Comparison of ENCODE assay signal across 9 mouse cellular contexts in genomic region chr11:59483212-59483611, GRCm38 (mm10). TPM values are rescaled to one million over a fixed set of nuclear protein-coding genes. Genes with fewer than 3 reads are reported as not detected.
DNase-seq lines count a peak whose midpoint lies in the region; ATAC-seq lines count a peak whose summit lies in the region.
"Had no signal": no experiment of that assay in that cellular context is flagged by ENCODE, and none has a peak within 500 bp of the region (broad histone marks: within the 10 kb centered on the region; RNA-seq: fewer than 3 reads in every experiment).

No protein-coding gene starts in this region.

- H3K4me3 ChIP-seq in limb, embryonic 10.5 days: no peak overlapping the region

- no peak for ATAC-seq in CD4-positive, CD25-positive, alpha-beta regulatory T cell, adult 4 months

- H3K9me3 ChIP-seq in limb, embryonic 10.5 days (replicated peaks): no peaks in the 10 kb centered on the region

- 11% methylated on average over 2 of the region's 2 CpGs for WGBS in limb, embryonic 10.5 days

- no peak overlapping the region for H3K27ac ChIP-seq in limb, embryonic 10.5 days
- H3K27ac ChIP-seq: macrophage had no signal

- peak; percentile 72 for DNase-seq in CD4-positive, CD25-positive, alpha-beta regulatory T cell, adult 2 months (ENCODE audit: low read depth, low spot score)
- DNase-seq in layer of hippocampus, adult 11-12 months (ENCODE audit: low spot score): peak; percentile 61
- no peak for DNase-seq in layer of hippocampus, adult 9-11 months
- peak; percentile 62 for DNase-seq in R1 (ENCODE audit: low read depth, low spot score)
- peak; percentile 57 for DNase-seq in embryo, embryonic 9.5 days (ENCODE audit: extremely low spot score)
- DNase-seq in limb, embryonic 10.5 days (ENCODE audit: low spot score): peak; percentile 54
- peak; percentile 50 for DNase-seq in thymus, postnatal 0 days (ENCODE audit: low spot score)

- no peaks in the 10 kb centered on the region for H3K4me1 ChIP-seq in limb, embryonic 10.5 days

- no peaks in the 10 kb centered on the region for H3K27me3 ChIP-seq in limb, embryonic 10.5 days (ENCODE audit: low read depth, poor library complexity, severe bottlenecking)

- peaks cover 37% of the 10 kb centered on the region for H3K36me3 ChIP-seq in limb, embryonic 10.5 days

RNA-seq across cellular contexts. Expression of gene Zfp867, which starts 10.9 kb away (rescaled TPM):
- 1 to 10 TPM; 6.0 to 6.9 TPM for polyA plus RNA-seq in CD4-positive, CD25-positive, alpha-beta regulatory T cell, adult 4 months (2017; shearing (Covaris generic))
- 5.7 and 7.9 TPM in 2 replicates for polyA plus RNA-seq in limb, embryonic 10.5 days (2016; fragmentation: Nextera tagmentation; extraction: Ambion mirVana)
- polyA plus RNA-seq in thymus, postnatal 0 days (2015; fragmentation: Nextera tagmentation; extraction: Ambion mirVana): 3.3 and 3.8 TPM in 2 replicates

RNA-seq across cellular contexts. Expression of gene Snap47, which starts 32.2 kb away (rescaled TPM):
- 10 to 100 TPM; 52.6 to 67.3 TPM for polyA plus RNA-seq in CD4-positive, CD25-positive, alpha-beta regulatory T cell, adult 4 months (2017; shearing (Covaris generic))
- polyA plus RNA-seq in limb, embryonic 10.5 days (2016; fragmentation: Nextera tagmentation; extraction: Ambion mirVana): 106 and 122 TPM in 2 replicates
- 45.1 and 49.5 TPM in 2 replicates for polyA plus RNA-seq in thymus, postnatal 0 days (2015; fragmentation: Nextera tagmentation; extraction: Ambion mirVana)

RNA-seq across cellular contexts. Expression of gene Jmjd4, which starts 33.4 kb away (rescaled TPM):
- polyA plus RNA-seq in CD4-positive, CD25-positive, alpha-beta regulatory T cell, adult 4 months (2017; shearing (Covaris generic)): 1 to 10 TPM; 3.9 to 6.9 TPM
- polyA plus RNA-seq in limb, embryonic 10.5 days (2016; fragmentation: Nextera tagmentation; extraction: Ambion mirVana): 16.8 and 21.8 TPM in 2 replicates
- 10.4 and 11.8 TPM in 2 replicates for polyA plus RNA-seq in thymus, postnatal 0 days (2015; fragmentation: Nextera tagmentation; extraction: Ambion mirVana)

RNA-seq across cellular contexts. Expression of gene Zkscan17, which starts 43.3 kb away (rescaled TPM):
- 10 to 100 TPM in 1 of 2 experiments, 1 to 10 TPM in 1; 8.6 to 14.2 TPM for polyA plus RNA-seq in CD4-positive, CD25-positive, alpha-beta regulatory T cell, adult 4 months (2017; shearing (Covaris generic))
- 45.2 and 46.1 TPM in 2 replicates for polyA plus RNA-seq in limb, embryonic 10.5 days (2016; fragmentation: Nextera tagmentation; extraction: Ambion mirVana)
- 14.9 and 15.0 TPM in 2 replicates for polyA plus RNA-seq in thymus, postnatal 0 days (2015; fragmentation: Nextera tagmentation; extraction: Ambion mirVana)

RNA-seq across cellular contexts. Expression of gene Nlrp3, which starts 58.2 kb away (rescaled TPM):
- polyA plus RNA-seq in CD4-positive, CD25-positive, alpha-beta regulatory T cell, adult 4 months (2017; shearing (Covaris generic)): not detected
- polyA plus RNA-seq in limb, embryonic 10.5 days (2016; fragmentation: Nextera tagmentation; extraction: Ambion mirVana): not detected in 2 replicates
- polyA plus RNA-seq in thymus, postnatal 0 days (2015; fragmentation: Nextera tagmentation; extraction: Ambion mirVana): 0.49 TPM in 2 replicates
